Mouse (Mus musculus): ENCODE measurements at regions not wholly inside any gene's neighbourhood (a gene's known extent, or its start where the extent isn't known, plus 50 kb on each side); places are given as distances from the start of the nearest gene placed in this dataset.

DNA sequence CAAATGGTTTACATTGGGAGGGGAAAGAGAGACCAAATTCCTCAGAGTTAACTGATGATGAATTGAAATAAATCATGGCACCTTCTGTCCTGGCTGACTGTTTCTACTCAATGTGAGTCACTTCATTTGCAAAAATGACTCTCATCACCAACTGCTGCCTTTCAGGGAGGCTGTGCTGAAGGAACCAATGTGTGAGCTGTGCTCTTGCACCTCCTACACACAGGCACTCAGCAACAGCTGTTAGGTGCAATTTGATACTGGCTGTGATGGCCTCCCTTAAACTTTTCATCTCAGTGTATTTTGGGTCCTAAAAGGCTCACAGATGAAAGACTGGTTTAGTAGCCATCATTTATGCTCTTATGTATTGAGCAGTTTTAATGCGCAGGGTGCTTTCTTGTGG lies 209.0 kb upstream of the Gm49339 start:
- ATAC-seq (replicated peaks in 1 of 2; ENCODE audit: insufficient read depth in 1 of 2, low FRiP score in 2 of 2, low TSS enrichment in 1 of 2, low read depth in 1 of 2, poor library complexity in 2 of 2, severe bottlenecking in 2 of 2) = no peak

DNA sequence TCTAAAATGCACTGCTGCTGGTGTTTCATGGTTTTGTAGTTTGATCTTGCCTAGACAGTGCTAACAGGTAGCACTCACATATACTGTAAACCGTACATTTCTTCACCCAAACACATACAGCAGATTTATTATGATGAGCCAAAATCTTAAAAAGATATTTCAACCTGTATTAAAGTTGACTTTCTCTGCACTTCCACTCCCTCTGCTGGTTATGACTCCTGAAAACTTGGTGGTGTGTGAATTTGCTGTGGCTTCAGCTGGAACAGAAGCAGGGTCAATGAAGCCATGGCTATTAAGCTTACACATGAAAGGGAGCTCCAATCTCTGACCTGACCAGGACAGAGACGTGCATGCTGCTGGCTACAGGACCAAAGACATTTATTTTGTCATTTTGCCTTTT lies 202.2 kb upstream of the Gm49339 start:
- no peak for ATAC-seq (replicated peaks in 1 of 2; ENCODE audit: insufficient read depth in 1 of 2, low FRiP score in 2 of 2, low TSS enrichment in 1 of 2, low read depth in 1 of 2, poor library complexity in 2 of 2, severe bottlenecking in 2 of 2)

- ATAC-seq (replicated peaks in 1 of 2; ENCODE audit: insufficient read depth in 1 of 2, low FRiP score in 2 of 2, low TSS enrichment in 1 of 2, low read depth in 1 of 2, poor library complexity in 2 of 2, severe bottlenecking in 2 of 2) = no peak
These were observed 198.0 kb upstream of the Gm49339 start for GRCm38 (mm10) chr10:51282451-51282850.

- ATAC-seq (replicated peaks in 1 of 2; ENCODE audit: insufficient read depth in 1 of 2, low FRiP score in 2 of 2, low TSS enrichment in 1 of 2, low read depth in 1 of 2, poor library complexity in 2 of 2, severe bottlenecking in 2 of 2) = no peak
These were observed 195.9 kb upstream of the Gm49339 start for GRCm38 (mm10) chr10:51284538-51284937.

GRCm38 (mm10) chr10:51287852-51288251 lies 192.6 kb upstream of the Gm49339 start:
- ATAC-seq (replicated peaks in 1 of 2; ENCODE audit: insufficient read depth in 1 of 2, low FRiP score in 2 of 2, low TSS enrichment in 1 of 2, low read depth in 1 of 2, poor library complexity in 2 of 2, severe bottlenecking in 2 of 2) = no peak

GRCm38 (mm10) chr10:51291412-51292207 lies 188.8 kb upstream of the Gm49339 start:
- ATAC-seq (replicated peaks in 1 of 2; ENCODE audit: insufficient read depth in 1 of 2, low FRiP score in 2 of 2, low TSS enrichment in 1 of 2, low read depth in 1 of 2, poor library complexity in 2 of 2, severe bottlenecking in 2 of 2) = no peak

GRCm38 (mm10) chr10:51312814-51313213 lies 167.6 kb upstream of the Gm49339 start:
- ATAC-seq (replicated peaks in 1 of 2; ENCODE audit: insufficient read depth in 1 of 2, low FRiP score in 2 of 2, low TSS enrichment in 1 of 2, low read depth in 1 of 2, poor library complexity in 2 of 2, severe bottlenecking in 2 of 2) = no peak

- no peak for ATAC-seq (replicated peaks in 1 of 2; ENCODE audit: insufficient read depth in 1 of 2, low FRiP score in 2 of 2, low TSS enrichment in 1 of 2, low read depth in 1 of 2, poor library complexity in 2 of 2, severe bottlenecking in 2 of 2)
These were observed 160.2 kb upstream of the Gm49339 start for GRCm38 (mm10) chr10:51320207-51320606.

GRCm38 (mm10) chr10:51328772-51329171 lies 151.6 kb upstream of the Gm49339 start:
- no peak for ATAC-seq (replicated peaks in 1 of 2; ENCODE audit: insufficient read depth in 1 of 2, low FRiP score in 2 of 2, low TSS enrichment in 1 of 2, low read depth in 1 of 2, poor library complexity in 2 of 2, severe bottlenecking in 2 of 2)

GRCm38 (mm10) chr10:51329386-51329785 lies 151.0 kb upstream of the Gm49339 start:
- ATAC-seq (replicated peaks in 1 of 2; ENCODE audit: insufficient read depth in 1 of 2, low FRiP score in 2 of 2, low TSS enrichment in 1 of 2, low read depth in 1 of 2, poor library complexity in 2 of 2, severe bottlenecking in 2 of 2) = no peak
